Mouse (Mus musculus) spleen, postnatal 10 days (tissue): ENCODE measurements around the gene Ppm1a.

Source experiments
- DNase-seq, 2 experiments: peaks; one replicate each; pipeline ENCODE4 v3.0.0; 2021 to 2022; ENCODE audit warnings: low spot score in 2 of 2

Ppm1a gene

DNA sequence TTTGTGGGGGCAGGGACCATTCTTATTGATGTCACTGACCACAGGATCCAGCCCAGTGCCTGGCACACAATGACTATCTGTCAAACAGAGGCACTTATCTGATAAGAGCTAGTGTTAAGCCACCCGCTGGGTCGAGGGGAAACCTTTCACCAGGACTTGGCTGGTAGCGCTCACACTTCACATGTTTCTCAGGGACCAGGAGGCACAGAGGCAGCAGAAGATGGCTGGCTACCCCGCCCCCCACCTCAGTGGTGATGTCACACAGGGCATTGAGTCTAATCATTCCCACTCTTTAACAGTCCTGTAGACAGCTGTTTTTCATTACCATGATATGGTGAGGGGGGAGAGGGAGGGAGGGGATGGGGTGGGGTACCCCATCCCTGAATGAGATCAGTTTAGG lies at the start of gene Ppm1a:
Ppm1a (plus strand) TSS at position 370 of the 400 bp plus-strand sequence.
- DNase-seq, result no peak

DNA sequence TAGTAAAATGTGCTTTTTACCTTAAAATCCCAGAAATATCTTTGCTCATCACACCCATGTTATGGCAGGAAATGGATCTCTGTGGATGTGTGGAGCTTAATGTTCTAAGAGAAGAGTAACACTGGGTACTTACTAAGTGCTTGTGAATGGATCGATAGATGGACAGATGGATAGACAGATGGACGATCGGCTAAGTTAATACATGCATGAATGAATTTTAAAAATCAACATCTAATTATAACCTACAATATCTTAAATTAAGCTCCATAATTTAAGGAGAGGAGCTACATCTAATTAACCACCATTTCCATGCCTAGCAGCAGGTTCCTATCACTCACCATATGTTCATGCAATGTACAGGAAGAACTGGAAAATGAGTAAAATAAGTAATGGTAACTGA lies 47.3 kb upstream of the Ppm1a start:
- no peak for DNase-seq

GRCm38 (mm10) chr12:72714896-72715295 lies 42.4 kb upstream of the Ppm1a start:
- DNase-seq, result no peak

DNA sequence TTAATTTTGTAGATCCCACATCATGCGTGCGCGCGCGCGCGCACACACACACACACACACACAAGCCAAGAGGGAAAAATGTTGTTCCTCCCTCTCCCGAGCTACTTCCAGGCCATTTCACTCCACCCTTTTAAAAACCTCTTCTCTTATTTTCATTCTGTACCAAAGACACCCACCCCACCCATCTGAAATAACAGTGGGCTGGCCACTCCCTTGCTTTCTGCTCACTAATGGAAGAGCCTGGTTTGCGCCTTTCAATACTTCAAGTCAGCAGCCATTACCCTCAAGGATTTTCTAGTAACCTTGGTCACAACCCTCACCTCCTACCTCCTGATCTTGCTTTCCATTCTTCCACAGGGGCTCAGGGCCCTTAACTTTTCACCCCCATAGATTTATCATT lies 41.4 kb upstream of the Ppm1a start:
- no peak for DNase-seq

DNA sequence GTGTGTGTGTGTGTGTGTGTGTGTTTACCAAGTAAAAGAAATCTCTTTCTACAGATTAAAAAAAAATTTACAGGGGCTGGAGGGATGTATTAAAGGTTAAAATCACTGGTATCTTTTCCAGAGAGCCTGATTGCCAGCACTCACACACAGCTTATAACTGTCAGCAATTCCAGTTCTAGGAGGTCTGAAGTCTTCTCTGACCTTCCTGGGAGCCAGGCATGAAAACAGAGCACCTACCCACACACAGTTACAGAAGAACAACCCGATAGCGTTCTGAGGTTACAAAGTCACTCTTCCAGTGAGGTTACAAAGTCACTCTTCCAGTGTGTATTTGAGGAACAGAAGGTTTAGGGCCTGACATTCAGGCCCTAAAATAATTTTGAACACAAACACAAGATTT lies 38.2 kb upstream of the Ppm1a start:
- no peak for DNase-seq

- no peak for DNase-seq
These were observed 37.7 kb upstream of the Ppm1a start for GRCm38 (mm10) chr12:72719452-72720087.

DNA sequence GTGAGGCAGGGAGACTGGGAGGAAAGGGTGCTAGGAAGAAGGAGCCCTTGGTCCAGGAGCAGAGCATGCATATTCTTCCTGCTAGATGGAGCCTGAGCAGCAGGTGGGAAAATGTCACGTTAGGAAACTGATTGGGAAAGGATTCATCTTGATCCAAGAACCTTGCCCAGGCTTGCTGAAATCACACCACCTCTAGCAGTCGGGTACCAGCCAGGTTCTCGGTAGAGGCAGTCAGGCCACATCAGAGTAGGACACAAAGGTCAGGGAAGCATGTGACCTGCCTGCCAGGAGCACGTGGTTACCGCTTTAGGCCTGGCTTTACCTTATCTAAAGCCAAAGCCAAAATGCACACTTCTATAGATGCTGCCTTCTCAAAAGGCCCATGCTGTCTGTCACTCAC lies 35.5 kb upstream of the Ppm1a start:
- DNase-seq, result no peak

DNA sequence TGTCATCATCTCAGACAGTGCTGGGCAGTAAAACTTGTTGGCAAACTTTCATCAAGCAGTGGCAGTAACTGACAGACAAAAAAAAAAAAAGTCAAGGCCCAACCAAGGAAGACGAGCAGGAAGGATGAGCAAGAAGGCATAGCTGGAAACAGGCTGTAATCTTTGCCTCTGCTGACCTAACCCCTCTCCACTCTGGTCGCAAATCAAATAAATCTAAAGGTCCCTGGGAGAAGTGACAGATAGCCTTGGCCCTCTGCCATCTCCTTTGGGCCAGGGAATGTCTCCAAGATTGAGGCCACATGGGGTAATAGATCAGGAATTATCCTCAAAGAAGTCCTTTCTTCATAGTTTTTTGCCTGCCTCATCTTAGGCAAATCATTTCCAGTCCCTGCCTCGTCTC lies 33.3 kb upstream of the Ppm1a start:
- no peak for DNase-seq

- no peak for DNase-seq
These were observed 30.2 kb upstream of the Ppm1a start for GRCm38 (mm10) chr12:72727021-72727420.

DNA sequence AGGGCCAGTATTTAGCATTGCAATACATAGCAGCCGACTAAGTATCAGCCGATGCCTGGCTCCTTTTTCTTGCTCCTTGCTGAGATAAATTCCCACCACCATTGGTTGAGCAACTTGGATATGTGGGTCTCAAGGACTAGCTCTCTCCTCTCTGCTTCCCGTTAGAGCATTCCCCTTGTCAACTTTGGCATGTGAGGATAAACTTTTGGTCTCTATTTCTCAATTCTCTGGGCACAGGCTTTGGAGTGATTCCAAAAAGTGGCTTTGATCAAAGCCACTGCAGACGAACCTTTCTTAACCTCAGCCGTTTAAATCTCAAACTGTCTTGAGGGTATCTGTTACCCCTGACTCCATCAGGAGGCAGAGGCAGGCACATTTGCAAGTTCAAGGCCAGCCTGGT lies 29.6 kb upstream of the Ppm1a start:
- no peak for DNase-seq

- no peak for DNase-seq
These were observed 23.1 kb upstream of the Ppm1a start for GRCm38 (mm10) chr12:72734112-72734511.

GRCm38 (mm10) chr12:72741176-72741575 lies 16.1 kb upstream of the Ppm1a start:
- no peak for DNase-seq

DNA sequence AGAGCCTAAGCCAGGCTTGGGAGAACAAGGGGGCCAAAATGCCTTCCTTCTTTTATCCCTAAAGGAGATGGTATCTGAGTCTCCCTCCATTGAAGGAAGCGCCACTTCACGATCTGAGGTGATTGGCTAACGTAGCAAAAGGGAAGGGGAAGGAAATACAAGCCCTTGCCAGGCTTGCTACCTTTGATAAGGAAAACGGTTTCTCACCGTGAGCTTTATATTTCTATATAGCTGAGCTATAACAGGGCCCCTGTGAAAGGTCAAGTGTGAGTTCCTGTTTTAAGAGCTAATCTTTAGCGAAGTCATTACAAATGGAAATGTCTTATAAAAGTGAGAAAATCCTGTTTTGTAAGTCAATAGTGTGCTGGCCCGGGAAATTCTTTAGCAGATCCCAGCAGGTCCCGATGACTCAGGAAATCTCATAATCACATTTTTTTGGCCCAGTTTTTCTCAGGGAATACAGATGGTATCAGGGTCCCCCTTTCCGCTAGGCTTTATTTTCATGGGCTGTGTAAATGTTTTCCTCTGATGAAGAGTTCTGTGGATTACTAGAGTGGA lies 12.4 kb upstream of the Ppm1a start:
- no peak for DNase-seq

DNA sequence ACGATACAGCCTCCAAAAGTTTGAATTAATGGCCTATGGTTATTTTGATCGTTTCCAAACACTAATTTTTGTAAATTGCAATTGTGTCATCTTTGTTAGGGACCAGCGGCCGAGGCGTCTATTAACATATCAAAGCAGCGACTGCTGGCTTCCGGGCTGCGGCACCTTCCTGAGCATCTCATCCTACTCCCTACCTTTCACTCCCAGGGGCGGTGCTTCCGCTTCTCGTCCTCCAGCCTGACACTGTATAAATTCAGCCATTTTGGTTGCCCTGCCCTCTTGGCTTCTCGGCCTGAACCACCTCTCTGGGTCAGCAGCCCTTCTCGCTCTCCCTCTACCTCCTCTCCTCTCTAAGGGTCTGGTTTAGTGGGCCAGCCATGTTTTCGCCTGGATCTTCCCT lies 11.8 kb upstream of the Ppm1a start:
- DNase-seq, result no peak

DNA sequence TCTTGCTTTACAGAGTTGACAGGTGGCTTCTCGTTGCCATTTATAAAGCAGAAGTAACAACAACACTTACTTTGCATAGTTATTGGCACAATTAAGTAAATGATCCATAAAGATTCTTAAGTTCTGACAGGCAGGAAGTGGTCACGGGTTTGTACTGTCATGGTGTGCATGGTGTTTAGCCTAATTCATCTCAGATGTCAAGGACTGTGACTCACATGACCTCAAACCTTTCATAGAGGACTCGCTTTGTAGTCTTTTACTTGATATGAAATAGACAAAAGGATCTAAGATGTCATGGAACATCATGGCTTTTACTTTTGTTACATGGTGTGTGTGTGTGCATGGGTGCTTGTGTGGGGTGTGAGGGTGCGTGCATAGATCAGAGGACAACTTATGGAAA lies 8.9 kb upstream of the Ppm1a start:
- no peak for DNase-seq

DNA sequence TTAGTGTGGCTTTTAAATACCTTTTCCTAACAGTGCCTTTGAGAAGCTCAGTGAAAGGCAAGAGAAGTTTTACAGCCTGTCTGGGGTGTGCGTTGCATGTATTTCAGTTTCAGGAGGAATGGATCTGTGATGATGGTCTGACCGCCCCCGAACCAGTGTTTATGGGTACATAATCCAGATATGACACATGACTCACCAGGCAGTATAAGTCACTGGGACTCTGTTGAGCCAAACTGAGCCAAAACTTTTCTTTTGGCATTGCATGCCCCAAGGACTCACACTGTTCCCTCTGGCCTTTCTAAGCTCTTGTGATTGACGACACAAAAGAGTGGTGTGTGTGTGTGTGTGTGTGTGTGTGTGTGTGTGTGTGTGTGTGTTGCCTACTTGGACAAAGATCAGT lies 8.4 kb upstream of the Ppm1a start:
- DNase-seq, result no peak

DNA sequence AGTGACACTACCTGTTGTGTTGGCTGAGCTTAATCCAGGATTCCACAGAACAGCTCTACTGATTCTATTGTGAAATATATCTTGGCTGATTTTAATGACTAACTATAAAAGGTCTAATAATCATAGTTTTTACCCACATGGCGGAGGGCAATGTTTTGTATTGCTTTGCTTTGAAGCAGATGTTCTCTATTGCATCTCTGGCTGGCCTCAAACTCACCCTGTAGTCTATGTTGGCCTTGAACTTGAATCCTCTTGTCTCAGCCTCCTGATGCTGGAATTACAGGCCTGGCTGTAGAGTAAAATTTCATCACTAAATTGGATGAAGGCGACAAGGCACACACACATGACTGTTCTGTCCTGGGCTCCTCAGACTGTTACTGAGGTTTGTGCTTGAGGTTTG lies 7.8 kb upstream of the Ppm1a start:
- DNase-seq, result no peak

GRCm38 (mm10) chr12:72750016-72750415 lies 7.2 kb upstream of the Ppm1a start:
- no peak for DNase-seq

DNA sequence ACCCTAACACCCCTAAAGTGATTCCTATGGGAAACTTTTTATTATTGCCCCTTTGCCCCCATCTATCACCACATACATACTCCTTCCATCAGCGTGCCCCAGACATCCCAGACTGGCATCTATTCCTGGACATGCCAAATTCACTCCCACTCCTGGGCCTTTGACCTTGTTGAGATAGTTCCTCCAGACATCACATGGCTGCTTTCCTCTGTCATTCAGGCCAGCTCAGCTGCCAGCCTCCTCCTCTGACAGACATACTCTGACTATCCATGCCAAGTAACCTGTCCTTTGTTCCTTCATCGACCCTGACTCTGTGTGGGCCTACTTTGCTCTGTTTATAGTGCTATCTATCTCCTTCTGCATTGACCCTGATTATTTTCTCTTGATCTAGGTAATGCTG lies 6.6 kb upstream of the Ppm1a start:
- no peak for DNase-seq

DNA sequence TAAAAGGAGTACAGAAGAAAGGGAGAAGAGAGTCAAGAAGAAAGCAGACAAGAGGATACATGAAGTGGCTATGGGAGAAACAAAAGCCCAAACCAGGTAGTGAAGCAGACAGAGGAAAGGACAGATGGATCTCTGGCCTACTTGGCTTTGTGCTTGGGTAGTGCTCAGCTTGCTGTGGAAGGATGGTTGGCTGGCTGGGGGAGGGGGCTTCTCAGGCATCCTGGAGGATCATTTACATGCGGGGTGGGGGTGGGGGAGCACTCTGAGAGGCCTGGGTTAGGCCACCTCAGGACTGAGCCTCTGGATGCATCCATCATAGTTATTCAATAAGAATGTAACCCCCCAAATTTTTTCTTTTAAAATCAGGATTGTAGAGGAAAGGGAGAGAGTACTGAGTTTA lies 341 bp downstream of the Ppm1a start:
- DNase-seq, result no peak

GRCm38 (mm10) chr12:72759956-72760355 lies 2.7 kb downstream of the Ppm1a start:
- no peak for DNase-seq

- DNase-seq, result peak; percentile 88 to 94
These were observed 3.3 kb downstream of the Ppm1a start for GRCm38 (mm10) chr12:72760376-72761229.

DNA sequence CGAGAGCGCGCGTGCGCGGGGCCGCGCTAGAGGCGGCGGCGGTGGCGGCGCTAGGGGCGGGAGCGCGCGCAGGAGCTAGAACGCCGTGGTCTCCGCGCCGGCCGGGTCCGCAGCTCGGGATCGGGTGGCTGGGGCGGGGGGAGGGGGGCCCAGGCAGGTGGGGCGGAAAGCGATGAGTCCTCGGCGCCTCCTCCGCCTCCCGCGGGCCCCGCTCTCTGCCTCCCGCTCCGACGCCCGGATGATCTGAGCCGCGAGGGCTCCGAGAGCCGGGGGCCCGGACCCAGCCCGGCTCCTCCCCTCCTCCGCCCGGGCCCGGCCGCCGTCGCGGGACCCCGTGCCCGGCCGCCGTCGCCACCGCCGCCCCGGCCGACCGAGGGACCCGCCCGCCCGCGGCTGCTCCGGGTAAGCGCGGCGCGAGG lies 4.0 kb downstream of the Ppm1a start:
- no peak for DNase-seq
